Mouse (Mus musculus) T-helper 2 cell (primary cell): ENCODE measurements around the gene Hist1h2af.

Experiments
- in situ Hi-C: fragments of 300-600 bp; cut with MboI, MseI; formaldehyde crosslinking; loops from one replicate; pipeline ENCODE4 v1.15.1; 2025; ENCODE audit warnings: high pct_unique_total_duplicates

Hist1h2af gene

GRCm38 (mm10) chr13:23575271-23575851 lies 41.7 kb downstream of the Hist1h2af start, which contains the start of gene Hist1h3d:
Hist1h3d (plus strand) TSS chr13:23575763.
- in situ Hi-C loops = loop anchor here (10.0 kb wide), 1 partner anchor 1861 kb away; the partner anchor contains the start of genes Hist1h2ai, Hist1h2bl and Hist1h3h

GRCm38 (mm10) chr13:23575864-23576313 lies 42.2 kb downstream of the Hist1h2af start:
- in situ Hi-C loops = loop anchor here (10.0 kb wide), 1 partner anchor 1861 kb away; the partner anchor contains the start of genes Hist1h2ai, Hist1h2bl and Hist1h3h

- in situ Hi-C loops = loop anchor here (10.0 kb wide), 1 partner anchor 1862 kb away; the partner anchor contains the start of genes Hist1h2ai, Hist1h2bl and Hist1h3h
These were observed 42.7 kb downstream of the Hist1h2af start for GRCm38 (mm10) chr13:23576351-23576881.

- in situ Hi-C loops = loop anchor here (10.0 kb wide), 1 partner anchor 1862 kb away; the partner anchor contains the start of genes Hist1h2ai, Hist1h2bl and Hist1h3h
These were observed 43.4 kb downstream of the Hist1h2af start for GRCm38 (mm10) chr13:23576906-23577639.

- in situ Hi-C loops = loop anchor here (10.0 kb wide), 1 partner anchor 1863 kb away; the partner anchor contains the start of genes Hist1h2ai, Hist1h2bl and Hist1h3h
These were observed 44.1 kb downstream of the Hist1h2af start for GRCm38 (mm10) chr13:23577835-23578234.

- in situ Hi-C loops = no loop called here
These were observed 47.9 kb downstream of the Hist1h2af start, which contains the start of gene Hist1h4d for GRCm38 (mm10) chr13:23581408-23582218. Hist1h4d (plus strand) TSS chr13:23581598.

GRCm38 (mm10) chr13:23582219-23583056 lies 48.7 kb downstream of the Hist1h2af start:
- in situ Hi-C loops = no loop called here

- in situ Hi-C loops = no loop called here
These were observed 49.8 kb downstream of the Hist1h2af start for GRCm38 (mm10) chr13:23583387-23584068.
